Mouse (Mus musculus) thymus, adult 2 months (tissue): ENCODE measurements around the gene Cass4.

ENCODE experiments used
- CTCF ChIP-seq: fragments of 200-500 bp; IDR thresholded peaks from 2 replicates; pipeline ENCODE4 v1.5.1; 2012; ENCODE audit warnings: mild to moderate bottlenecking, control low read depth, low read length, moderate library complexity, borderline replicate concordance; ENCODE audit not compliant: control insufficient read depth, poor library complexity, insufficient read depth; ENCODE audit errors: extremely low read depth
- POLR2A ChIP-seq: fragments of 200-500 bp; IDR thresholded peaks from 2 replicates; pipeline ENCODE4 v1.6.1; 2012; ENCODE audit warnings: mild to moderate bottlenecking, low read length, control low read depth, moderate library complexity; ENCODE audit not compliant: control insufficient read depth, poor library complexity, insufficient read depth; ENCODE audit errors: extremely low read depth

DNA sequence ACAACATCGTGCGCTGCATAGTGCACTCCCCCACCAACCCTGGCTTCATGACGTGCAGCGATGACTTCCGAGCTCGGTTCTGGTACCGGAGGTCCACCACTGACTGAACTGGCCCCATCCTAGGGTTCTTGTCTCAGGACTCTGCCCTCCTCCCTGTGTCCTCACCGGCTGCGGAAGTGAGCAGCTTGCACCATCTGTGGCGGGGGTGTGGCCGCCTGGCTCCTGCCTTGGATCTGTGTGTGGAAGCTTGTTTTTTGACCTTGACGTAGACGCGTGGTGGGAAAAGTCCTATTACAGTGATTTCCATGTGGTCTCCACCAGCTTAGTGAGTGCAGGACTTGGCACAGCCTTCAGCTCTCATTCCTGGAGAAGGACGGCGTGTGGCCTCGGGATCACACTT is 13.1 kb upstream of the Cass4 start:
- no peak for TF ChIP-seq CTCF
- TF ChIP-seq POLR2A: no peak
